Mouse (Mus musculus) brain, embryonic 14.5 days (tissue): ENCODE data around the gene Klhdc2.

Experiments used
- CTCF ChIP-seq: fragments of 200-500 bp; IDR thresholded peaks from 2 replicates; pipeline ENCODE4 v1.5.1; 2012; ENCODE audit warnings: inconsistent platforms, mild to moderate bottlenecking, moderate library complexity, borderline replicate concordance; ENCODE audit not compliant: insufficient read depth, insufficient read length; ENCODE audit errors: extremely low read depth
- POLR2A ChIP-seq: fragments of 200-500 bp; IDR thresholded peaks from 2 replicates; pipeline ENCODE4 v1.6.1; 2012; ENCODE audit warnings: mild to moderate bottlenecking, inconsistent platforms, borderline replicate concordance; ENCODE audit not compliant: poor library complexity, insufficient read depth, insufficient read length, severe bottlenecking; ENCODE audit errors: extremely low read depth

DNA sequence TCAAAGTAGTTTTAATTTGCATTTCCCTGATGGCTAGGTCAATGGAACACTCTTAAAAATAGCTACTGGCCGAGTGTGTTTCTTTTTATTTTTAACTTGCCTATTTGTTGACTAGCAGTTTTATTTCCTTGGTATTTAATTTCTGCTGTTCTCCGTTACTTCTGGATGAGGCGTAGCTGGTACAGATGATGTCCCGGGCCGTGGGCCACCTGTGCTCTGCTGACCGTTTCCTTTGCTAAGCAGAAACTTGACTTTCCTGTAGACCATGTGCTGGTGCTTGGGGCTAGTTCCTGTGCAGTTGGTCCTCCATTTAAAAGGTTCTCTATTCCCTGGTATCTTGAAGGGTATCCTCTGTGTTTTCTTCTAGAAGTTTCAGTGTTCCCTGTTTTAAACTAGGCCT lies 4.1 kb upstream of the Klhdc2 start:
- TF ChIP-seq CTCF = no peak
- no peak for TF ChIP-seq POLR2A
